Mouse (Mus musculus) urinary bladder, postnatal 4 days (tissue): ENCODE data around the gene Gm20458.
A peak's percentile ranks its signal among the peaks of the same experiment; 100 is the strongest.

ENCODE experiments used
- DNase-seq, 2 experiments: peaks; one replicate each; pipeline ENCODE4 v3.0.0; 2021 to 2022; ENCODE audit warnings: low spot score in 2 of 2

The Gm20458 gene

GRCm38 (mm10) chr2:164453887-164454500 lies 6.8 kb upstream of the Gm20458 start:
- no peak for DNase-seq

GRCm38 (mm10) chr2:164454846-164455245 lies 5.9 kb upstream of the Gm20458 start:
- peak in 1 of 2 experiments; percentile 62 for DNase-seq

GRCm38 (mm10) chr2:164455421-164456190 lies 5.2 kb upstream of the Gm20458 start:
- DNase-seq, result no peak

- DNase-seq, result no peak
These were observed 4.4 kb upstream of the Gm20458 start for GRCm38 (mm10) chr2:164456413-164456812.

- DNase-seq, result no peak
These were observed 3.9 kb upstream of the Gm20458 start, which contains the start of gene Sys1 for GRCm38 (mm10) chr2:164456864-164457300. Sys1 (plus strand) TSS chr2:164456964.

GRCm38 (mm10) chr2:164457942-164458341 lies 2.8 kb upstream of the Gm20458 start:
- no peak for DNase-seq

- no peak for DNase-seq
These were observed 2.2 kb upstream of the Gm20458 start for GRCm38 (mm10) chr2:164458535-164458934.

- DNase-seq, result no peak
These were observed 4.4 kb downstream of the Gm20458 start for GRCm38 (mm10) chr2:164465161-164465560.

GRCm38 (mm10) chr2:164466787-164467186 lies 6.0 kb downstream of the Gm20458 start:
- no peak for DNase-seq

- DNase-seq, result no peak
These were observed 9.5 kb downstream of the Gm20458 start for GRCm38 (mm10) chr2:164470254-164470653.

GRCm38 (mm10) chr2:164473624-164474023 lies 12.9 kb downstream of the Gm20458 start, which contains the start of gene Trp53tg5:
Trp53tg5 (minus strand) TSS chr2:164473724.
- no peak for DNase-seq

- DNase-seq, result peak; percentile 42 to 75
These were observed 25.0 kb downstream of the Gm20458 start, which contains the start of gene Dbndd2 for GRCm38 (mm10) chr2:164485681-164486257. Dbndd2 (plus strand) TSS chr2:164486106.

GRCm38 (mm10) chr2:164486258-164487114 lies 25.7 kb downstream of the Gm20458 start:
- DNase-seq, result peak in 1 of 2 experiments; percentile 37

GRCm38 (mm10) chr2:164487115-164487527 lies 26.4 kb downstream of the Gm20458 start:
- no peak for DNase-seq

- DNase-seq, result no peak
These were observed 27.0 kb downstream of the Gm20458 start for GRCm38 (mm10) chr2:164487812-164488211.

GRCm38 (mm10) chr2:164494126-164494525 lies 33.4 kb downstream of the Gm20458 start:
- no peak for DNase-seq

GRCm38 (mm10) chr2:164496331-164496730 lies 35.6 kb downstream of the Gm20458 start:
- DNase-seq, result no peak

GRCm38 (mm10) chr2:164496847-164497690 lies 36.3 kb downstream of the Gm20458 start, which contains the start of gene Pigt:
Pigt (plus strand) TSS chr2:164497520.
- DNase-seq, result peak; percentile 82 to 89

GRCm38 (mm10) chr2:164497691-164498268 lies 37.0 kb downstream of the Gm20458 start:
- no peak for DNase-seq

- DNase-seq, result no peak
These were observed 38.5 kb downstream of the Gm20458 start for GRCm38 (mm10) chr2:164499317-164499716.
